Mouse (Mus musculus) heart, adult 18-20 months (tissue): ENCODE measurements around the gene Epha8. TPM values are rescaled to one million over a fixed set of nuclear protein-coding genes. Genes with fewer than 3 reads are reported as not detected.
A peak's percentile ranks its signal among the peaks of the same experiment; 100 is the strongest.

Source experiments
- DNase-seq, 2 experiments: peaks; one replicate each; pipeline ENCODE4 v3.0.0; 2021 to 2022; ENCODE audit warnings: mixed read lengths in 1 of 2
- total RNA-seq, 2 experiments: library from RNA; stranded (reverse); gene quantifications; 2 replicates each; pipeline ENCODE4 v1.2.3; 2021

The Epha8 gene
- total RNA-seq, 2 experiments from 2014 or later = 0.07 TPM; not detected in 1

DNA sequence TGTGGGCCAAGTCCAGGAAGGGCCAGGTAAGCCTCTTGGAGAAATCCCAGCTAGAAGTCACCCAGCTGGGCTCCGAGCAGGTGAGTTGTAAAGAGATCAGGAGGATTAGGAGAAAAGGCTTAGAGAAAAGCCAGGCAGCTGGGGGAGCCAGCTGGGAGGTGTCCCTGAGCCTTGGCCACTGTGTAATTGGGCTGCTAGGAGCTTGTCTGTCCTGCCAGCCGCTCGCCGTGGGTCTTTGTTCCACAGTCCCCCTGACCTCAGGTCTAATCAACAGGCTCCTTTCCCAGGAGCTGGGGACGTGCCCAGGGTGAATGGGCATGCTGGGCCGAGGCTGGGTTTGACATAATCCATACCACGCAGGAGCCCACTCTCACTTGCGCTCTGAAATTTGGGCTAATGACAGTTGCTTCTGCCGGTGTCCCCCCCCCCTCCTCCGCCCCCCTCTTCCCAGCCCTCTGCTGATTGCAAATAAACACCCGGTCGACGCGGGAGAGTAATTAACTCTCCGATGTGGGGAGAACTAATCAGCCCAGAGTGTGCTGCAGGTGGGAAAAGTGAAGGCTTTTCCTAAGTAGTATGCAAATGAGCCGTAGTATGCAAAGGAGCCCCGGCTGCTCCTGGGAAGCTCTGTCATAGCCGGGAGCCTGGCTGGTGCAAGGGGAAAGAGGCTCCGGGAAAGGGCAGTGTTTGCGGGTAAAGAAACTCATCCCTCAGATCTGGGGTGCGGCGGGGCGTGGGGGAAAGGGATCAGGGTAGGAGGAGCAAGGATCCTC, 51.7 kb downstream of the Epha8 start:
- DNase-seq = no peak

GRCm38 (mm10) chr4:136899154-136899553, 57.5 kb downstream of the Epha8 start:
- DNase-seq = no peak

GRCm38 (mm10) chr4:136898637-136899036, 58.0 kb downstream of the Epha8 start, which contains the start of gene C1qa:
TSS of gene C1qa (minus strand) at chr4:136898803.
- DNase-seq = peak; percentile 29 to 79

DNA sequence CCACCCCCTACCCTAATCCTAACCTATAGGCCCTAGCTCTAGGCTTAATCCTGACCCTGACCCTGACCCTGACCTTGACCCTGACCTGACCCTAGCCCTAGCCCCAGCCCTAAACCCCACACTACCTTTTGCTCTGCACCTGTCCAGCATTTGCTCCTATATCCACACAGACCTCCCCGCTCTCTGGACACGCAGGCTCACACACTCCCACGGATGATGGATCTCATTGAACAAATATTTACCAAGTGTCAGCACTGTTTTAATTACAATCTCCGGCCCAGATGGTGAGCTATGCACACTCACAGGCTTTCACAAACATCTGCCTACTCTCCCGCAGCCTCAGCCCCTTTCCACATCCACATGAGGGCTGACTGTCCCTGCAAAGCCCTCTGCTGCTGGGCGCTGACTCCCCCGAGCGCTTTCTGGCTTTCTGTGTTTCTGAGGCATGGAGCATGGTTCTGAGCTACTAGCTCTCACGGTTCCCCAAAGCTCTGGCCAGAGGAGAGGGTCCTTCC, 58.5 kb downstream of the Epha8 start:
- DNase-seq = no peak

- DNase-seq = peak in 1 of 2 experiments; percentile 11
These were observed 60.2 kb downstream of the Epha8 start for GRCm38 (mm10) chr4:136896461-136896860.

GRCm38 (mm10) chr4:136895861-136896260, 60.8 kb downstream of the Epha8 start:
- DNase-seq = peak; percentile 27 to 59

- DNase-seq = peak; percentile 33 to 40
These were observed 61.8 kb downstream of the Epha8 start for GRCm38 (mm10) chr4:136894821-136895220.

DNA sequence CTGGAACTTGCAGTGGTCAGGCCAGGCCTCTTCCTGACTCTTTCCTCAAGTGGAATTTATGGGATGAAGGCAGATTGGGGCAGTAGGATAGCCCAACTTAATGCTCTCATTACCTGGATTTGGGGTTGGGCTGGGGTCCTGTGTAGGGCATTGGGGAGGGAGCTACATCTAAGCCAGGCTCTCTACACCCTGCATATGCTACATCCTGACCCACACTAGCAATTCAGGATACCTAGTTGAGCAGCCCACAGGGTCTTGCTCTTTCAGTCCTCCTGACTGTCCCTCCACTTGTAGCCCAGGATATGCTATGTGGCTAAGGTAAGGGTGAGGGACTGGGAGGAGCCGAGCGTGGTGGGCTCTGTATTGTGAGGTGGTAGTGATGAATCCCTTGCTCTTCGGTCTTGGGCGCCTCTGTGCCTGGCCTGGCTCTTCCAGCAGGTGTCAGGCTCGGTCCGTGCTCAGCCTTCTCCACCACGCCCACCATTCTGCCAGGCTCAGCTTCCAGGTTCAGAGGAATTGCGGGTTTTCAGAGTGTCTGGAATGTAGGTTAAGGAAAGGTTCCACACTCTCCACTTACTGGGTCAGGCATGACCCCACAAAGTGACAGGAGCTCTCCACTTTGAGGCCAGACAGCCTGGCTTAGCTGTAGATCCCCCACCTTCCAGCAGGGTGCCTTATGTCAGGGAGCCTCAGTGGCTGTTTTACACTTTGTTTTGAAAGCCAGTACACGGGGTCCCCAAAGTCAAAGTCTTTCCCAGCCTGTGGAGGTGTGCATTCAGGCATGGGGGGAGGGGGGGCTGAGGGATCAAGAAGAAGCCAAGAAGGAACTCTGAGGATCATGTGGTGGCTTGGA, 62.7 kb downstream of the Epha8 start:
- DNase-seq = peak; percentile 33 to 47

DNA sequence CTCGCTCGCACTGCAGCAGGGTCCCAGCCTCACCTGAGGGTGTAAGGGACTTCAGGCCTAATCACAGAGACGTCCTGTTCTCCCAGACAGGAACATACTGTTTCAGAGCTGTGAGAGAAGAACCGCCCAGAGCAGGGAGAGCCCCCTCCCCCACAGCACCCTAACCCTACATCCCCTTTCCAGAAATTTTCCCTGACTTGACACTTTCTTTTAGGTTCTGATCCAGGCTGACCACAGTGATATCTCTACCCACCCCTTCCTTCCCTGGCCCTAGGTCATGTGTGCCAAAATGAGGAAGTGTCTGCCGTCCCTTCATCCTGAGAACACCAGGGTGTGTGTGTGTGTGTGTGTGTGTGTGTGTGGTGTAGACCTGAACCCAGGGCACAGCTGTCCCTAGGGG, 63.8 kb downstream of the Epha8 start, which contains the start of gene C1qc:
TSS of gene C1qc (minus strand) at position 255 of the 400 bp plus-strand sequence.
- DNase-seq = peak; percentile 36 to 71

GRCm38 (mm10) chr4:136892371-136892770, 64.2 kb downstream of the Epha8 start:
- DNase-seq = no peak

GRCm38 (mm10) chr4:136891115-136891514, 65.5 kb downstream of the Epha8 start:
- DNase-seq = peak in 1 of 2 experiments; percentile 12

DNA sequence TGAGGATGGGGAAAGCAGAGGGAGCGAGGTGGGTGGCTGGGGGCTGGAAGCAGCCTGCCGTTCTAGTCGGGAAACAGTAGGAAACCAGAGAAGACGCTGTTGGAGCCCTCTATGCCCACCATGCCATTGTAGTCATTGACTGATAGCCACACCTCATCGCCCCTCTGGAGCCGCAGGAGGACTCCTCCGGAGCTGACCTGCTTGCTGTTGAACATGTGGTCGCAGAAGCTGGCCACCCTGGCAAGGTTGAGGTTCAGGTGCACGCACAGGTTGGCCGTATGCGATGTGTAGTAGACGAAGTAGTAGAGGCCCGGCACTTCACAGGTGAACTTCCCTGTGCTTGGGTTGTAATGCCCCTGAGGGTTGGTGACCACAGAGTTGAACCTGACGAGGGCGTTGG, 66.6 kb downstream of the Epha8 start:
- peak in 1 of 2 experiments; percentile 11 for DNase-seq

DNA sequence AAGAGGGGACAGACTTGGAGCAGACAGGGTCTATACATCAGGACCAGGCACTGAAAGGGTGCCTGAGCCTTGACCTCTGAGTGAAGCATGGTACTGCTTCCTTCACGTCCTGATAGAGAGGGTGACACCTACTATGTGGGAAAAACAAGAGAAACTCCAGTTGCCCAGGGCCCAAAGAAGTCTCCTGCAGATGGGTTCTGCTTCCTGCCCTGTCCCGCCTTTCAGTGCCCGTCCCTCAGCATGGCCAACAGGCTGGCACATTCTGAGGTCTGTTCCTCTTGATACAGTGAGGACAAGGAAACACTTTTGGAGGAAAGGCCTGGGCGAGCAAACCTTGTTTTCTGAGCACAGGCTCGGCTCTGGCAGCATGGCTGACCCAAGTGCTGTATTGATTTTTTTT, 68.9 kb downstream of the Epha8 start:
- peak; percentile 23 to 43 for DNase-seq

GRCm38 (mm10) chr4:136886101-136886500, 70.5 kb downstream of the Epha8 start, which contains the start of gene C1qb:
TSS of gene C1qb (minus strand) at chr4:136886187.
- DNase-seq = peak; percentile 34 to 77

Other genes with a start within 250 kb of the Epha8 start
- gene Ephb2, start 120.8 kb downstream of the Epha8 start, total RNA-seq = under 1 TPM; 0.89 to 0.90 TPM
- 10 to 100 TPM; 42.6 to 54.2 TPM for gene C1qb, start 70.6 kb downstream of the Epha8 start, total RNA-seq
- 10 to 100 TPM; 36.9 to 41.6 TPM for gene C1qc, start 63.8 kb downstream of the Epha8 start, total RNA-seq
- 10 to 100 TPM; 44.4 to 55.2 TPM for gene C1qa, start 58.0 kb downstream of the Epha8 start, total RNA-seq
- 1 to 10 TPM; 6.9 to 7.4 TPM for gene Zbtb40, start 92.0 kb upstream of the Epha8 start, total RNA-seq